Mouse (Mus musculus): Measurements from ENCODE around the gene Cltc.

GRCm38 (mm10) chr11:86724982-86725381, 32.4 kb downstream of the Cltc start:
- TF ChIP-seq CTCF (conservative IDR thresholded peaks at IDR 0.05; ENCODE audit: low read length) (no peak), NANOG (IDR thresholded peaks at IDR 0.05; ENCODE audit: borderline replicate concordance, low read length) (no peak)

Measured in E14TG2a.4 (cell line).